Mouse (Mus musculus) cerebellum, postnatal 4 days (tissue): Measurements from ENCODE around the gene Hivep3.
A peak's percentile ranks its signal among the peaks of the same experiment; 100 is the strongest.

ENCODE experiments used
- DNase-seq, 2 experiments: peaks; one replicate each; pipeline ENCODE4 v3.0.0; 2022; ENCODE audit warnings: low spot score in 2 of 2, mixed read lengths in 1 of 2

Hivep3 gene

DNA sequence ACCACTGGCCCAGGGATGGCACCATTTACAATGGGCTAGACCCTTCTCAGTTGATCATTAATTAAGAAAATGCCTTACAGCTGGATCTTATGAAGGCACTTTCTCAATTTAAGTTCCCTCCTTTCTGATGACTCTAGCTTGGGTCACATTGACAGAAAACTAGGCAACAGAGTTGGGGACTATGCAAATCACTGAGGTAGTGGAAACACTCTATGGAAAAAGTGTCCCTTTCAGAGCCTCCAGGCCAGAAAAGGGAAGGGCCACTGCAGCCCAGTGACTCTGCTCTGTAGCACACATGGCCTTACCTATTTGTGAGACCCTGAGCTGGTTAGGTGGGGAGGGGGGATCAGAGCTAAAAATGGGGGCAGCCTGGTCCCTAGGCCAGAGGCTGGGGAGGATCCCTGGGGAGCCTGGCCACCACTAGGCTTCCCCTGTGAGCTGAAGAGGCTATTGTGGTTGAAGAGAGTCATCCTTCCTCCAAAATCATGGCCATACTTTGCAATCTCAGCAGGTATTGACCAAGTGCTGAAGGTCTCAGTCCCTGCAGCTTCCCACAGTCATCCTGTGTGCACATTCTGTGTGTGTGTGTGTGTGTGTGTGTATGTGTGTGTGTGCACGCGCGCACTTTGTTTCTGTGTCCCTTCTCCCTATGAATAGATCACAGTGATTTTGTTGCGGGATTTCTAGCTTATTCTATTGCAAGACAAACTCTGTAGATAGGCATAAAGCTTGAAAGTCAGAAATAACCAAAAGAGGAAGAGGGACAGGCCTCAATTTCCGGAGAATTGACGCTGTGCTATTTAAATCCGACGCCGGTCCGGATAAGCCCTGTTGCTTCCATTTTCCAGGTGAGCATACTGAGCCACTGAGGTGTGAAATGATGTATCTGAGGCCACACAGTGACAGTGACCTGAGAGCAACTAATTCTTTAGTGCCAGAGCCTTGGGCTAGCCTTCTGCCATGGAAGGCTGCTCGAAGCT is 319.7 kb downstream of the Hivep3 start:
- DNase-seq: no peak

DNA sequence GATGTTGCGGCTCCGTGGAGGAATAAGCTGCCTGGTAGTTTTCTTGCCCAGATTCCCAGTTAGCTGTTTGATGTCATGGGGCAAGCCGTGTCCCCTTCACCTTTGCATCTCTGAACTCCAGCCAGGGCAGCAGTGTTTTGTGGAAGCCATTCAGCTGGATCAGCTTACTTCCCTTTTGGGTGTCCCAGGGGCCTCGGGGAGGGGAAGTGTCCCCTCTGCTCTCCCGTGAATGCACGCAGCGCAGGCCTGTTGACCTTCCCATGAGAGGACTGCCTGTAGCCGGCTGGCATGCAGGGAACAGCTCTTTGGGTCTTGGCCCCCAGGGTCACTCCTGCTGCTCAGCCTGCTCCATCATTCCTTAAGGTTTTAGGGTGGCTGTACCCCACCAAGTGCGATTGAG is 320.6 kb downstream of the Hivep3 start:
- DNase-seq: no peak

DNA sequence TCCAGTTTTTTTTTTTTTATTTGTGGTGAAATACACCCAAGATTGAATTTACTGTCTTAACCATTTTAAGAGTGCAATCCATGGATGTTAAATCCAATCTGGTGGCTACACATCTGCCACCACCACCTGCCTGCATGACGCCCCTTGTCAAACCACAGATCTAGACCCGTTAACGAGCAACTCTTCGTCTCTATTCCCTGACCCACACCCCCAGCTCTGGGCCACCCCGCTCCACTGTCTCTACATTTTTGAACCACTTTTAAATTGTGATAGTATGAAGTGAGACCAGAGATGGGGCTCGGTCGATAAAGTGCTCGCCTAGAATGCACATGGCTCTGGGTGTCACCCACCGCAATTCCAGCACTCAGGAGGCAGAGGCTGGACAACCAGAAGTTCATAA is 322.9 kb downstream of the Hivep3 start:
- DNase-seq: no peak

DNA sequence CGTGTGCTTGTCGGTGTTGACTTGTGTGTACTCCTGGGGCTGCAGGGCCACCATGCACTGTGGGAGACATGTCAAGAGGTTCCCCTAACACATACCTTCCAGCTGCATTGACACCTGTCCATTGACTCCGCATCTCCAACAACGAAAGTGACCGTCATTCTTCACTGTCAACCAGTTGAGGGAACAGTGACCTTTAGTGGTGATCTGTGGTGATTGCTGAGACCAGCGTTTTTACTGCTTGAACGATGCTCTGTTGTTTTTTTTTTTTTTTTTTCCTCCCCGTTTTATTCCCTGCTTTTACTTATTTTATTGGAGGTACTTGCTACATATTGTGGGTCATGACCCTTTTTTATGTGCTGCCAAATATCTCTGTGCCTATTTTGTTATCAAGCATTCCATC is 323.9 kb downstream of the Hivep3 start:
- no peak for DNase-seq

DNA sequence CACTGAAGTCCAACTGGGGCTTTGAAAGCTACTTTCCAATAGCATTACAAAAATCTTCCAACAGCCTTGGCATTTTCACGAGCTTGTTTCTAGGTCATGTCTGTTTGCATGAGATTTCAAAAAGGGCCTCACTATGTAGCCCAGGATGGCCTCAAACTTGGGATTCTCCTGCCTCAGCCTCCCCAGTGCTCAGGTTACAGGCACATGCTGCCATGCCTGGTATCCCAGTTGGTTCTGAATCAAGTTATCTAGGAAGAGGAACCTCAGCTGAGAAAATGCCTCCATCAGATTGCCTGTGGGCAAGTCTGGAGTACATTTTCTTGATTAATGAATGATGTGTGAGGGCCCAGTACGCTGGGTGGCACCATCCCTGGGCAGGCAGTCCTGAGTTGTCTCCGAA is 324.6 kb downstream of the Hivep3 start:
- no peak for DNase-seq

DNA sequence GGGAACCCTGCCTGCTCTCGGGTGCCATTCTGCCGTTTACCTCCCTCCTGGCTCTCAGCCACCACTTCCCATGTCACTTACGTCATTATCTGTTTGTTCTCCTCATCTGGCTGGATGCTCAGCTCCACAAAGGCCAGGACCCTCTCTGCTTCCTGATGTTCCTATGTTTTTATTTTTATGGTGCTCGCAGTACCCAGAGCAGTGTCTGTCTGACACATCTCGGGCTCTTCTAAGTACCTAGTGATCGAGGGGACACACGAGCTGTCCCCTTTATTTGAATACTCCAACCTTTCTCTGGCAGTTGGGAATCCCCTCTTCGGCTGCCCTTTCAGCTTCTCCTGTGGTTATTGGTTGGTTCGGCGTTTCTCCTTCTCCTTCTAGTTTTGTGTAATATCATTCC is 325.2 kb downstream of the Hivep3 start:
- DNase-seq: no peak

GRCm38 (mm10) chr4:120061727-120062126 is 328.1 kb downstream of the Hivep3 start:
- no peak for DNase-seq

- DNase-seq: no peak
Observed at GRCm38 (mm10) chr4:120062198-120062597, 328.6 kb downstream of the Hivep3 start.

GRCm38 (mm10) chr4:120062754-120063153 is 329.2 kb downstream of the Hivep3 start:
- DNase-seq: no peak

GRCm38 (mm10) chr4:120063353-120064124 is 330.0 kb downstream of the Hivep3 start:
- DNase-seq: no peak

DNA sequence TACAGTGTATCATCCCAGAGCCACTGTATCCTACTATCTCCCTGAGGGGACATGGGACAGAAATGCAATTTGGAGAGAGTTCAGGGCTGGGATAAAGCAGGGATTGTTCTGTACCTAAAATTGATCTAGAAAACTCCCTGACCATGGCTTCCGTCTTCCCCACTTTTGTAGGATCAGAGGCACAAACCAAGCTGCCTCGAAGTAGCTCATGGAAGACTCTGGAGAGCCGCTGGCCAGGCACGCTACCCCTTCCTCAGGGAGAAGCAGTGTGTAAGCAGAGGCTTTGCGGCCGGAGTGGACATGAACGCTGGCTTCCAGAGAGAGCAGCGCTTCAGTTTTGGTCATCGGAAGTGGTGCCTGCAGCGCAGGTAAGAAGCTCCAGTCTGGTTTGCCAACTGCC is 331.1 kb downstream of the Hivep3 start, which contains the start of gene AL607142.1:
Gene AL607142.1 (plus strand): TSS at position 301 of the 400 bp plus-strand sequence.
- no peak for DNase-seq

GRCm38 (mm10) chr4:120066841-120067591 is 333.4 kb downstream of the Hivep3 start:
- DNase-seq: no peak

- DNase-seq: no peak
Observed at GRCm38 (mm10) chr4:120067592-120068235, 334.1 kb downstream of the Hivep3 start.

GRCm38 (mm10) chr4:120068883-120069581 is 335.4 kb downstream of the Hivep3 start:
- no peak for DNase-seq

DNA sequence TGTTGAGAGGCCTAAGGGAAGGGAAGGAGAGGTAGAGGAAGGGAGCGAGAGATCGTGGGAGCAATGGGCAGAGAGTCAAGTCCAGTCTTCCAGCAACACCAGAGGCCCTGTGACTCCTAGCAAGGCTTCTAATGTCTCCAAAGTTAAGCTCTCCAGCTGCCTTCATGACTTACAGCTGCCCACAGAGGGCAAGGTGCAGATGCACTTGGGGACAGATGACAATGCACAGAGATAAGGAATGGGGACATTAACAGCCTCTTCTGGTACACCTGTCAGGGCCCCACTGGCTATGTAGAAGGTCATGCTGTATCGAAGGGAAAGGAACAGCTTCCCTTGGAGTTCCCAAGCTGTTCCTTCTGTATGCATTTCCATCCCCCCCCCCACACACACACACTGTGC is 336.0 kb downstream of the Hivep3 start:
- DNase-seq: no peak

- no peak for DNase-seq
Observed at GRCm38 (mm10) chr4:120071411-120071810, 337.8 kb downstream of the Hivep3 start.

- DNase-seq: no peak
Observed at GRCm38 (mm10) chr4:120071842-120072507, 338.4 kb downstream of the Hivep3 start.

DNA sequence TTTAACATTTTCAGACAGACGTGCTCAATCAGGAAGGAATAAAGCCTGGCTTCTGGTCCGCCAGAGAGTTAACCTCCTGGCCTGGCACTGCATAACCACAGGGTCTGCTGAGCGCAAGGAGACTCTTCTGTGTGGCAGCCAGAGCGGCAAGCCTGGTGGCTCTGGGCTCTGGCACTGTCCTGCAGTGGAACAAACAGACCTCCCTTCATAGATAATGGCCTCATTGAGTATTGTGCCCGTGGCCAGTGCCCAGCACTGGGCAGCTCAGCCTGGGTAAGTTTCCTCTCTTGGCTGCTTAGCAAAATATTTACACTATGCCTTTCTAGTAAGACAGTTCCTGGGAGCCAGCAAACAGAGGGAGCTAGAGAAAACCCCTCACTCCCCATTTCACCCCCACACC is 340.5 kb downstream of the Hivep3 start:
- DNase-seq: peak in 1 of 2 experiments; percentile 41

GRCm38 (mm10) chr4:120077322-120077721 is 343.7 kb downstream of the Hivep3 start:
- DNase-seq: no peak

GRCm38 (mm10) chr4:120082527-120082926 is 348.9 kb downstream of the Hivep3 start:
- no peak for DNase-seq
